Mouse (Mus musculus) adrenal gland, postnatal 0 days (tissue): ENCODE measurements around the gene Arl1. TPM values are rescaled to one million over a fixed set of nuclear protein-coding genes. Genes with fewer than 3 reads are reported as not detected.

Experiments used
- polyA plus RNA-seq: library from polyadenylated mRNA; unstranded; fragments of >200 nt; fragmentation: Nextera tagmentation; extraction: Ambion mirVana; gene quantifications from 2 replicates; pipeline ENCODE4 v1.2.1, GENCODE M21; 2015

Arl1 gene
- polyA plus RNA-seq: 182 and 185 TPM in 2 replicates

GRCm38 (mm10) chr10:88730571-88731495 is at the start of gene Arl1:
Arl1 (plus strand) TSS chr10:88730858.

DNA sequence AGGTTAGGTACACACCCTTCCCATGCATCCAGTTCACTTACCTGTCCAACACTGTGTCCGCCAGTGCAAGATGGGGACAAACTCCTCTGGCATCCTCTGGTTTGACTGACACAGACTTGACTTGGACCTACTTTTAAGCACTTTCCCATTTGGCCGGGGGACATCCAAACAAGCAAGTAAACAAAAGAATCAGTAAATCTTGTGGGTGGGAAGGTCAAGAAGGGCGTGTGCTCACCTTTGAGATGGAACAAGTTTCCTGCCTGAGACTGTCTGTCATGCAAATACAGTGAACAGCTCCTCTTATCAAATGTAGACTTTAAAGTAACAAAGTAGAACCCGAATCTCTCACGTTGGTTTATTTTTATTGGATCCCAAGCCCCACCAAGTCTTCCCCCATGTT is 45.7 kb upstream of the Arl1 start, which contains the start of gene Spic:
Gene Spic (minus strand): TSS at position 91 of the 400 bp plus-strand sequence.

Other genes starting within 250 kb of the Arl1 start
- gene Chpt1, start 226.8 kb upstream of the Arl1 start, polyA plus RNA-seq: 61.6 and 88.0 TPM in 2 replicates
- 1.8 and 14.2 TPM in 2 replicates for gene Mybpc1, start 125.7 kb upstream of the Arl1 start, polyA plus RNA-seq
- 8.8 and 11.5 TPM in 2 replicates for gene Spic, start 45.8 kb upstream of the Arl1 start, polyA plus RNA-seq
- gene Utp20, start 95.9 kb downstream of the Arl1 start, polyA plus RNA-seq: 4.9 and 6.6 TPM in 2 replicates
- gene Slc5a8, start 155.1 kb downstream of the Arl1 start, polyA plus RNA-seq: 0.11 and 0.17 TPM in 2 replicates